Mouse (Mus musculus) left cerebral cortex, postnatal 14 days (tissue): ENCODE results near the gene Abcc9. TPM values are rescaled to one million over a fixed set of nuclear protein-coding genes. Genes with fewer than 3 reads are reported as not detected.

Source experiments
- DNase-seq, 2 experiments: peaks; one replicate each; pipeline ENCODE4 v3.0.0; 2021 to 2022; ENCODE audit warnings: low spot score in 2 of 2, mixed read lengths in 1 of 2
- intact Hi-C: fragments of 180-260 bp; cut with DNase I; formaldehyde crosslinking; loops from one replicate; pipeline ENCODE4 v1.15.1; 2025
- total RNA-seq, 2 experiments: library from RNA; stranded (reverse); gene quantifications; 2 replicates each; pipeline ENCODE4 v1.2.3; 2021

Abcc9 gene
- total RNA-seq, 2 experiments from 2014 or later, result 6.8 to 9.3 TPM

DNA sequence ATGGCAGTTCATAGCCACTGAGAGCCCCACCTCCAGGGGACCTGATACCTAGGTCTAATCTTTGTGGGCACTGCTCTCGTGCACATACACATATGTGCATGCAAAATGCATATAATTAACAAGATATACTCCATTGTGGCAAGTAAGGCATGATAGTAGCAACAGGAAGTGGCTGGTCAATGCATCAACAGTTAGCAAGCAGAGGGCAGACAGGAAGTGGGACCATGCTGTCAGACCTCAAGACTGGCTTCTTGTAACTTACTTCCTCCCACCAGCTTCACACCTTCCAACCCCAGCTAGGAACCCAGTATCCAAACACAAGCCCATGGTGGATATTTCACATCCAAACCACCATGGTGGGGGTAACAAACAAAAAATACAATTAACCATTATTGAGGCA, 141.0 kb downstream of the Abcc9 start:
- intact Hi-C loops, result no loop called here

GRCm38 (mm10) chr6:142558772-142559679, 143.1 kb downstream of the Abcc9 start:
- DNase-seq, result no peak
- intact Hi-C loops, result no loop called here

More for the DNA sequence above, 141.0 kb downstream of the Abcc9 start:
- DNase-seq, result no peak

GRCm38 (mm10) chr6:142558076-142558475, 144.0 kb downstream of the Abcc9 start:
- intact Hi-C loops, result no loop called here
- peak; percentile 10 to 15 for DNase-seq

GRCm38 (mm10) chr6:142555988-142556387, 146.1 kb downstream of the Abcc9 start:
- no peak for DNase-seq
- intact Hi-C loops, result no loop called here

- intact Hi-C loops, result no loop called here
- DNase-seq, result no peak
Measured at GRCm38 (mm10) chr6:142551482-142551881, 150.6 kb downstream of the Abcc9 start.

GRCm38 (mm10) chr6:142550871-142551270, 151.2 kb downstream of the Abcc9 start:
- intact Hi-C loops, result no loop called here
- DNase-seq, result no peak

GRCm38 (mm10) chr6:142548377-142548776, 153.7 kb downstream of the Abcc9 start:
- intact Hi-C loops, result no loop called here
- DNase-seq, result no peak

DNA sequence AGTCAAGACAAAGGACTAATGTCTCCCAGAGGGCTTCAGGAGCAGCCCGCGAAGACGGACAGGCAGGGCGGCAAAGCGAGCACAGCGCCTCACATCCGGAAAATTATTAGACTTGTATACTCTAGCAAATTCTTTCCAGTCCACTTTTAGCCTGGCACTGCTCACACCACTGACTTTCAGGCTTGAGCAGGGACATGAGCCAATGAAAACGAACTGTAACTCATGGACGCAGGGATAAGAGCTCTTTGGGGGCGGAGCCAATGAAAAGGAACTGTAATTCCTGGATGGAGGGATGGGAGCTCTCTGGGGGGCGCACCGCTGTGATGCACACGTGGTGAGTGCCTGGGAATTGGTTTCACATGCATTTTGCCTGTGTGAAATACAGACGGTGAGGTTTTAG, 157.0 kb downstream of the Abcc9 start:
- no peak for DNase-seq
- intact Hi-C loops, result no loop called here

GRCm38 (mm10) chr6:142543648-142544047, 158.5 kb downstream of the Abcc9 start:
- DNase-seq, result no peak
- intact Hi-C loops, result no loop called here

DNA sequence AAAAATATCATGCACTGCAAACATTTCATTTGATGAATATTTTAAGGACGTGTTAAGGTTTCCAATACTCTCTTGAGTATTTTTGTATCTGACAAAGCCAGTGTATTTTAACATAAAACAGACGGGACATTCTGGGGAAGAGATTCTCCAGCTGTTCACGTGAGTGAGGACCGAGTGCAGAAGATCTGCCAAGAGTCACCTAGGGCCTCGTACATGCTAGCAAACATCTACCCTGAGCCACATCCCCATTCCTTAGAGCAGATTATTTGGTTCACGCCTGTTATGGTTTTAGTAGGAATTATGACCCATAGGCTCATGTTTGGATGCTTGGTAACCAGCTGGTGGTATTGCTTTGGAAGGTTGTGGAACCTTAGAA, 159.3 kb downstream of the Abcc9 start:
- DNase-seq, result no peak
- intact Hi-C loops, result no loop called here

- intact Hi-C loops, result no loop called here
- no peak for DNase-seq
Measured at GRCm38 (mm10) chr6:142542082-142542799, 159.9 kb downstream of the Abcc9 start.

DNA sequence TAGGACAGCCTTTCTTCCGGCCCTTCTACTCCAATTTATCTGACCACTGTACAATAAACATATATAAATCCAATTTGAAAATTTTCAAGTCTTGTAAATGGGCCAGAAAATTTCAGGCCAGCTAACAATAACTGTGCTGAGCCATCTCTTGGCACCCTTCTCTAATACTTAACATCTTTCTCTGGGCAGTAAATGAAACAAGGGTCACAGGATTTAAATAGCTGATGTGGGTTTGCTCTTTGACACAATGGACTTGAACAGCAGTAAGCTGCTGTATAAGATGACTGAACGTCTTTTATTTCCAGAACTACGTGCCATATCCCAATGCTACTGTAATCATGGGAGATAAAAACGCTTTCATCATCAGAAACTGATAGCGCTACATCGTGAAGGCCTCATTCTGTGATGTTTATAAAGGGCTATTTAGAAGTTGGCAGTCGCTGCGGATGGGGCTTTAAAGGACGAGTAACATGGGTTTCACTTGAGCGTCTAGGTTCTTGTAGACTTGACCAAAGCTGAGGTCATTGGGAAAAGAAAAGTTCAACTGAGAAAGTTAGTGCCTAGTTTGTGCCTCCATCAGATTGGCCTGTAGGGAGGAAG, 161.5 kb downstream of the Abcc9 start:
- no peak for DNase-seq
- intact Hi-C loops, result no loop called here

- no peak for DNase-seq
- intact Hi-C loops, result no loop called here
Measured at GRCm38 (mm10) chr6:142540131-142540530, 162.0 kb downstream of the Abcc9 start.

GRCm38 (mm10) chr6:142538503-142538902, 163.6 kb downstream of the Abcc9 start:
- DNase-seq, result no peak

More at GRCm38 (mm10) chr6:142538503-142538902, 163.6 kb downstream of the Abcc9 start:
- intact Hi-C loops, result no loop called here

Other genes with a start within 250 kb of the Abcc9 start
- gene Gys2, start 229.2 kb downstream of the Abcc9 start, total RNA-seq, result not detected
- gene Ldhb, start 194.4 kb downstream of the Abcc9 start, total RNA-seq, result 100 to 1,000 TPM; 689 to 743 TPM
- gene Kcnj8, start 130.7 kb downstream of the Abcc9 start, total RNA-seq, result 1 to 10 TPM; 3.9 to 4.4 TPM
- gene Cmas, start 54.4 kb upstream of the Abcc9 start, total RNA-seq, result 100 to 1,000 TPM; 127 TPM
- under 1 TPM in 1 of 2 experiments, not detected in 1; 0.15 TPM for gene Sult6b2, start 102.2 kb upstream of the Abcc9 start, total RNA-seq